Mouse (Mus musculus) layer of hippocampus, postnatal 25 days (tissue): Measurements from ENCODE around the gene Lnx1. TPM values are rescaled to one million over a fixed set of nuclear protein-coding genes. Genes with fewer than 3 reads are reported as not detected.

Experiments used
- DNase-seq, 2 experiments: peaks; one replicate each; pipeline ENCODE4 v3.0.0; 2022; ENCODE audit warnings: mixed read lengths in 2 of 2, low spot score in 1 of 2; ENCODE audit errors: extremely low spot score in 1 of 2
- total RNA-seq, 2 experiments: library from RNA; stranded (reverse); gene quantifications; 2 replicates each; pipeline ENCODE4 v1.2.3; 2021

The Lnx1 gene
- 10 to 100 TPM; 12.1 to 14.9 TPM for total RNA-seq

DNA sequence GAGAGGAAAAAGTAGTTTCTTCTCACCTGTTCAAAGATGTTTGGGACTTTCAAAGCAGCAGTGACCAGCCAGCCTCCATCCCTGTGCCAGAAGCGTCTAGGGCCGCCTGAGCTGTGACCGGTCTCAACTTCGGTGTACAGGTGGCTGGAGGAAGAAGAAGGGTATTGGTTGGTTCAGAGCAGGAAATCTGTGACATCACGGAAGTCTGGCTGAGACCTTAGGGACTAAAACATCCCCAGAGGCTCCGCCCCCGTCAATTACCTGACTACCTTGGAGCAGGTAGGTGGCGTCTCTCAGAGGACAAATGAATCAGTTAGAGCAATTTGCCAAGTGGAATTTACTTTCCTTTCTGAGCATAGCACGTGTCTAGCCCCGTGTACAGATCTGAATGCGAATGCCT lies at the start of gene Lnx1:
Lnx1 (minus strand) TSS at position 147 of the 400 bp plus-strand sequence.
- no peak for DNase-seq

- DNase-seq, result no peak
Observed at GRCm38 (mm10) chr5:74750501-74750900, 47.8 kb upstream of the Lnx1 start.

DNA sequence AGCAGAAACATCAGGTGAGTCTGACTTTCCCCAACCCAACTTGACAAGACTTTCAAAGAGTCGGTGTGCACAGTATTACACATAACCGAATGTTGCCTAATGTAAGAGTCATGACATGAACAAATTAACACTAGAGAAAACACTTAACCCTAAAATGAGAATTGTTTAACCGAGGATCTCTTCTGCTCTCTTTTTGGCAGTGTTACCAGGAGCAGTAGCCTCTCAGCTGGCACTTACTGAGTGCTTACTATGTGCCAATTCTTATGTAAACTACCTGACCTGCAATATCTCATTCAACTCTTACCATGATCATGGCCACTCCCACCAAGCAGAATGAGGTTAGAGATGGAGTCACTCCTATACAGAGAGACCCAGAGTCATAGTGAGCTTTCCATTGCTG lies 44.8 kb upstream of the Lnx1 start:
- DNase-seq, result no peak

GRCm38 (mm10) chr5:74740951-74741350 lies 38.2 kb upstream of the Lnx1 start:
- DNase-seq, result no peak

DNA sequence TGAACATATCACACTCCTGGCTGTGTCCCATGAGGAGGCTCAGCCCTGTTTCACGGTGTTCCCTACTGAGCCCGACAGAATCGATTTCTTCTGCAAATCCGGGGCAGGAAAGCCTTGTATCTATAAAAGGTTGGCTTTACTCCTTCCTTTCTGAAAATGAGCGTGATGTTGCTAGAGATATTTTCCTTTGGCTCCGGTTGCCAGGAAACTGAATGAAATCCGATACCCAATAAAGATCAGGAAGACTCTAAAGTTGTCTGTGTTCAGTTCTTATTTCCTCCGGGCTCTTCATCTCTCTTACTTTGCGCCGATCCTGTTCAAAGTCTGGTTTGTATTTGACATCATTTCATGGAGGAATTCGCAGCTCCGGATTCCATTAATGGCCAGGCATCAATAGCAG lies 36.7 kb upstream of the Lnx1 start:
- DNase-seq, result no peak

DNA sequence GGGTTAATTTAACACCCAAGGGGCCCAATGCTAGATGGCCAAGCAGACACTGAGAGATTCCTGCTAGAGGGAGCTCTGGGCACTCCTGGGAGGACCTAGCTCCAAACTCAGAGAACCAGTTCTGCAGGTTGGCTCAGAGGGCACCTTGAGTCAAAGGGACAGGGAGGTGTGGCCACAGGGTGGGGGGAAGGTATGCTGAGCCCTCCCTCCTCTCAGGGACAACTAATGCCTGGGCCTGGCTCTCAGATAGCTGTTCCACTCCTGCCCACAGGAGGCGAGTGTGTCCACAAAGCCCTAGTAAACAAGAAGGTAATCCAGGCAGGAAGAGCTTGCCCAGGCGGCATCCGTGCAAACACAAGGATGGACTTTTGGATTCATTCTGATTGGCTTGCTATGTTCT lies 35.6 kb upstream of the Lnx1 start:
- DNase-seq, result no peak

DNA sequence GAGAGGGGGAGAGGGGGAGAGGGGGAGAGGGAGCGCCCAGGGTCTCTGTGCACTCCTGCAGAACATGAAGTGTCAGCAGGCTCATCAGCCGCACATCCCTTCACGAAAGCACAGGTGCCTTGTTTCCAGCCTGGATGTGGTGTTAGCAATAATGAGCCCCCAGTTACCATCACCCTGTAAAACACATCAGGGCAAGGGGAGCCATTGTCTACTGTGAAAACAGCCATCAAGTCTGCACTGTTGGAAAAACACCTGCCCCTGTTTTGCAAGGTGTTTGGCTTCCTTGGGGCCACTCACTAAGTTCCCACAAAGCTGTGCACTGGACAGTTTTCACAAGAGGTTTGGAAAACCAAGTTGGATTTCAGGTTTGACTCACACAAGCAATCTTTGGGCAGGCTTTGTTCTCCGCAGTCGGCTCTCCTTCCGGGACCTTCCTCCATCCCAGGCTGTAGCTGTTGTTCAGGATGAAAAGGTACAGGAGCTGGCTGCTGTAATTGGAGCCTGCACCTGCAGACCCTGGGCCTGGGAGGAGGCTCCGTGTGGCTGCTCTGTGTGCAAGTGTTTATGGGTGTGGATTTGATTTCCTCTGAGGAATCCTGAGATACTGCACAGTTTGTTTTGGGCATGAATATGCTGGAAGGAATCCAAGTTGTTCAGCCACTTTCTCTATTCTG lies 31.3 kb upstream of the Lnx1 start:
- no peak for DNase-seq

DNA sequence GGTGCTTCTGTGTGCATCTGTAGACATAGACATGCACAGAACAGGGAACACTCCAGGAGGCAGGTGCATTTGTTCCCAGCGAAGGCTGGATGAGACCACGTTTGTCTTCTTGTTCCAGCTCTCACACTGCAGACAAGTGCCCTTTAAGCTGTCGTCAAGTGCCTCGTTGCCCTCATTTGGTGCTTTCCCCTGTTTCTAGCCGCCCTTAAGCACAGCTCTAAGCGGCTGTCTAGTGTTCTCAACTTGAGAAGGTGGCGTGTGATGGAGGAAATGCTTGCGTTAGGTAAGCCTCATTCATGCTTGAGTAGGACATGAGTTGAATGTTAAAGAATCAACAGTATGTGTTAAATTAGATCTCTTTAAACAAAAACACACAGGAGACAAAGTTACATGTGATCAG lies 29.9 kb upstream of the Lnx1 start:
- no peak for DNase-seq

GRCm38 (mm10) chr5:74730601-74731000 lies 27.9 kb upstream of the Lnx1 start:
- DNase-seq, result no peak

GRCm38 (mm10) chr5:74729567-74729966 lies 26.9 kb upstream of the Lnx1 start:
- DNase-seq, result no peak

DNA sequence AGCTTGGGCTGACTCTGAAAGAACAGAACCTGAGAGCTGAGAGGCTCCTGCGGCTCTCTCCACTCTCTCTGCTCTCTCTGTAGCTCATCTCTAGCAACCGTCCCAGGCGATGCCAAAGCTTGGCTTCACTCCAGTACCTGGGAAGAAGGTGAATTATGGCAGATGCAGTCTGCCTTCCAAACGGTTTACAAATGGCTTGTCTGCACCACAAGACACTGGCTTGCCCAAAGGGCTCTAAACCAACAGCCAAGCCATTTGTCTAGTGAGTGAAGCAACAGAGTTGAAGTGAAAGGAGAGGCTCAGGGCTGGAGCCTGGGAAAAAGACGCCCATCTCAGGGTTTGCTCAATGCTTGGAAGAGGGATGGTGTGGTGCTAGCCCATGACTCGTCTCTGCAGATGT lies 25.5 kb upstream of the Lnx1 start:
- DNase-seq, result no peak

DNA sequence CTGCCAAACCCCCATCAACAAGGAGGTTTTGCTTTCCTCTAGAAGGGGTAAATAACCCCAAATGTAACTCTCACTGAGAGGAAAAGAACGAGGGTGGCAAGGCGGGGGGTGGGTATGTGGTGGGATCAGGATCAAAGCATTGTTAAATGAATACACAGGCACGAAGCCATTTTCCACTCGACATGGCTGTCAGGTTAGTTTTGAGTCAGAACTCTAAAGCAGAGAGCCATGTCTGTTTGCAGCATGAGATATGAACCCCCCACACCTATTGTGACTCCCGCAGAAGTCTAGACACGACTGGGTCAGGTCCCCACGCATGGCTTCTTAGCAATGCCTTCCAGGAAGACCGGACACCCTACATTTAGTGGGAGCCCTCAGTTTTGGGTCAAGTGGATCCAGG lies 24.6 kb upstream of the Lnx1 start:
- no peak for DNase-seq

GRCm38 (mm10) chr5:74725541-74725940 lies 22.8 kb upstream of the Lnx1 start:
- DNase-seq, result no peak

DNA sequence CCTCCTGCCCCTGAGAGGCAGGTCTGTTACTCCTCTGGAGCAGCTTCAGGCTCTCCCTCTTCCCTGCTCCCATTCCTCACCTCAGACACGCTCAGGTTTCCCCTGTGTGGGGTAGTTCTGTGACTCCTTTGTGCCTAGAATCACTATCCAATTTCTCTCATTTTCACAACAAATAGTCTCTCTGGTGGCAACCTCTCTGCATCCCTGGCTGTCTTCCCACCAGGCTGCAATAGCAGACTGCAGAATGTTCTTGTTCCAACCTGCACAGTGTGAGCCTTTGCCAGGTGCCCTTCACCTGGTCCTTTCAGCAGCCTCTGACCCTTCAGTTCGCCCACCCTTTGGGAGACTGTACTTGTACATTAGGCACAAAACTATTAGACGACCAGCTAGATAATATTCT lies 19.1 kb upstream of the Lnx1 start:
- DNase-seq, result no peak

DNA sequence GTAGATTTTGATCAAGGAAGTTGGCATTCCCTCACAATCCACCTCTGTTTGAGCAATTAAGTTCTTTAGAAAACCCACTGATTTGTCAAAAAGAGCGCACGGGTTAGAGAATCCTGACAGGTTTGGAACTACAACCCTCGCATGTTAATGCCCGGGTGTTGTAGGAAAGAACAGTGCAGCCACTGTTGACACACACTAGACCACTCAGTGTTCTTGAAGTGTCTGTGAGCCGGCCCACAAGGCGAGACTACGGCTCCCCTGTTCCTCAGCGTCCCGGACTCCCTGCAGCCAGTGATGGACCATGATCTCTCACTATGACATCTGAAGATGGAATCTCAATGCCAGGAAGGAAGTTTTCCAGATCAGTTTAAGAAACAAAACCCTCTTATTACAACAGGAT lies 17.9 kb upstream of the Lnx1 start:
- no peak for DNase-seq

DNA sequence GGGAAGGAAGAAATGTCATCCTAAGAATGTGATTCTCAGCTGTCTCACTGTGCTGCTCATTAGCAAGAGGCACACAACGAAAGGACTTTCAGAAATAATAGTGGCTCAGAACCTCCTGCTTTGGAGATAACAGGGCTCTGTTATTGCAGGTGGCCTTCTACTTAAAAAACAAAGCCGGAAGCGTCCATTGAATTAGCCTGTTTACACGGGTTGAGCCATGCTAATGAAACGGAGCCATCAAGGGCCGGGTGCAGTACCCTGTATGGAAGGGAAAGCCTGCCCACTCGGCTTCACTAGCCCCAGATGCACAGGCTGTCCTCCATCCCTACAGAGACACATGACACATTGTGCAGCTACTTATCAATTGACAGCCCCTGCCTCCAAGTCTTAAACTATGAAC lies 13.5 kb upstream of the Lnx1 start:
- DNase-seq, result no peak

DNA sequence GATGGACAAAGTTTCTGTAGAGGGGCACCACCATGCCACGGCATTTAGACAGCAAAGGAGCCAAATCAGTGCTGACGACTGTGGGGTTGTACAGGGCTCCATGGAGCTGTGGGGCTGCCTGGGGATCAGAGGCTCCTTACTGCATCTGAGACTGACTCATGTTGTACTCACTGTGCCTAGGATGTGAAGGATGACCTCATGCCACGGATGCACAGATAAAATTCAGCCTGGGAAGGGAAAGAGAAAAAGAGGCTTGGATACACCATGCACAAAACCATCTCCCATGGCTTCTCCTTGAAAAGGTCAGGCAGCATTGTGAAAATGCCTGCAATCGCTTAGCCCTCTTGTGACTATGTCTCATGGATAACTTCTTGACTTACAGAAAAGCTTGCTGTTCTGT lies 10.1 kb upstream of the Lnx1 start:
- no peak for DNase-seq

DNA sequence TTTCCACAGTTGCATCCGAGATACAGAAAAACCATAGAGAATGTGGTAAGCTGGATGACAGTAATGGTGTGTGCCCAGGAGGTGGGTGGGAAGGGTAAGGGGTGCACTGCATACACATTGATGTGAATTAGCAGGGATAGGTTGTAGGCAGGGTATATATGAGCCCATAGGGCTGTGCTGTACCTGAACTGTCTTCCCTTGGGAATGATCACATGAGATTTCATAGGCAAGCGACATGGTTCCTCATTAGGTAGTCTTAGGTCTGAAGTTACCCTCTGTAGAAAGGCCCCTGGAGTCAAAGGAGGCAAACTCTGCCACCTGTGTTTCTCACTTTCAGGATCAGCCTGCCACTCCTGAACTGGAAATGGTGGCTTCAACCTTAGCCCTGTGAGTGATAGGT lies 9.3 kb upstream of the Lnx1 start:
- DNase-seq, result no peak

DNA sequence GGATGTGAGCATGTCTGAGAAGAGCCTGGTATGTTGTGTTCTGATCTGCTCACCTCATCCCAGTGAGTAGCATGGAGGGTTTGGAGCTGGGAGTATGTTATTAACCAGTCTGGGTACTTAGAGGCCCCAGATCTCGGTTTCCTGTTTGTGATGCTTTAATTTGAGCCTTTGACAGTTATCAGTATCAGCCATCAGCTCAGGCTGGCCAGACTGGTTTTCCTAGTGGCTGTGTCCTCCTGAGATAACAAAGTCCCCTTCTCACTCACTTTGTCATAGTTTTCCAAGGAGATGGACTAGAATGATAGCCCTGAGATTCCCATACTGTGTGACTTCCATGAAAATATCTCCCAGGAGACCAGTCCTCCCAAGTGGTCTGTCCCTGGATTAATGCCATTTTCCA lies 8.3 kb upstream of the Lnx1 start:
- DNase-seq, result no peak

DNA sequence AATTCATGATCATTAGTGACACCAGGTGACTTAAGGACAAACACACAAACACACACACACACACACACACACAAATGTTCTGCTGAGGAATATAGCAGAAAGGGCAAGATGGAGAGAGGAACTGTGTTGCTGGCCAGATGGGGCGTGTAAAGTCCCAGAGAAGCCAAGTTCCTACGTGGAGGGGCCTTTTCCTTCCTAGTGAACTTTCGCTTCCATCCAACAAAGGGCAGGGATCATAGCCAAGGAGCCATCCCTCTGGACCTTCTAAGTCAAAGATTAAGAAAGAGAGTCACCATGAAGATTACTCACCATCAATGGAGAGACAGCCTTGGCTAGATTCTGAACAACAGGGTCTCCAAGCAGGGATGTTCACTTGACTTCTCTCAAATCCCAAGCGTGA lies 7.5 kb upstream of the Lnx1 start:
- DNase-seq, result no peak

DNA sequence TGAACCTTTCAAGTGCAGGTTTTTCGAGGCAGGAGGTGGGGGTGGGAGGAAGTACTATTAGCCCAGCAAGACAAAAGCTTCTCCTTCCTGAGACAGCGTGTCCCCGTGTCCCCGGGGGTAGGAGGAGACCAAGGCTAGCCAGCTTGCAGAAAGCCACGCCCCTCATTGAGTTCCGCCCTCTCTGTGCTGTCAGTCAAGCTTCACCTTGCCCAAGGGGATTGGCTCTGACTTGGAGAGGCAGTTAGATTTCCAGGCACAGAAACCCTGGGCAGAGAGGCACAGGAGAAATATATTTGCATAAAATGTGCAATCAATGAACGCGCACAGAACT lies 1.7 kb upstream of the Lnx1 start:
- peak in 1 of 2 experiments; percentile 16 for DNase-seq

- no peak for DNase-seq
Observed at GRCm38 (mm10) chr5:74703741-74704459, 1.2 kb upstream of the Lnx1 start.

- DNase-seq, result no peak
Observed at GRCm38 (mm10) chr5:74700918-74701317, 1.8 kb downstream of the Lnx1 start.
